Mouse (Mus musculus) C2C12 (cell line): ENCODE measurements around the gene Kras.

Source experiments
- CTCF ChIP-seq: IDR thresholded peaks from one replicate; pipeline ENCODE4 v1.5.1; 2011; ENCODE audit not compliant: control insufficient read depth, insufficient read depth, insufficient read length
- MAX ChIP-seq: IDR thresholded peaks from one replicate; pipeline ENCODE4 v1.6.1; 2011; ENCODE audit warnings: mild to moderate bottlenecking, control low read depth
- MYOD1 ChIP-seq: IDR thresholded peaks from one replicate; pipeline ENCODE4 v1.6.1; 2011; ENCODE audit warnings: low read depth; ENCODE audit not compliant: control insufficient read depth, insufficient read length

GRCm38 (mm10) chr6:145293156-145293555 is 43.1 kb upstream of the Kras start:
- TF ChIP-seq CTCF, result no peak
- TF ChIP-seq MYOD1, result no peak
- no peak for TF ChIP-seq MAX
